Mouse (Mus musculus): Measurements from ENCODE around the gene Slc25a44. TPM values are rescaled to one million over a fixed set of nuclear protein-coding genes. Genes with fewer than 3 reads are reported as not detected.
"Not testable (repeated sequence)": the region's sequence is repeated elsewhere in the genome, so short reads cannot be mapped to it uniquely, and the experiment has no call there.

Slc25a44 gene
- polyA plus RNA-seq, 1 experiment from 2014 or later = 11.3 TPM

GRCm38 (mm10) chr3:88375750-88376626 is 49.0 kb downstream of the Slc25a44 start:
- not testable (repeated sequence) for H3K4me3 ChIP-seq (ENCODE audit: low read depth, low read length)

DNA sequence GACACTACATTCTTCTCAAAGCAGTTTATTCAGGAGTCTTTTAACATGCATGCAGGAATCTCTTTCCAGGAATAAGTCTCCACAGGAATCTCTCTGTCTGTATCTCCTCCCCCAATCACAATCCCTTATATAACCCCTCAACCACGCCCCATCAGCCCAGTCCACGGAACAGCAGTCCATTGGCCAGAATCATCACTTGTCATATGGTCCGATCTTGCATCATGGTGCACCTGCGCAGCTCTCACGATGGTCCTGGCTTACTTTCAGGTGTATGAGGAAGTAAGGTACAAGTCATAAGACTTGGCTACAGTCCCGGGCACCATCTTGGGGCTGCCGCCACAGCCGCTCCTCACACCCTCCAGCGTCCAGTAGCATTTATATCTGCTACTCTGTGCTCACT is 52.3 kb downstream of the Slc25a44 start, which contains the start of gene Bglap3:
TSS of gene Bglap3 (minus strand) at position 101 of the 400 bp plus-strand sequence.
- not testable (repeated sequence) for H3K36me3 ChIP-seq (ENCODE audit: insufficient read depth, low read length); H3K4me2 ChIP-seq (replicated peaks; ENCODE audit: low read depth, low read length); H3K27ac ChIP-seq (ENCODE audit: low read length); ATAC-seq; DNase-seq (ENCODE audit: low spot score); H3K9me3 ChIP-seq (ENCODE audit: low read length); H3K4me1 ChIP-seq (ENCODE audit: insufficient read depth, low read depth, low read length); H3K4me3 ChIP-seq (ENCODE audit: low read depth, low read length); H3K27me3 ChIP-seq (replicated peaks; ENCODE audit: insufficient read depth, low read length); H3K9ac ChIP-seq (replicated peaks; ENCODE audit: low read depth)
- 91% methylated on average over 9 of the region's 9 CpGs for WGBS

More at GRCm38 (mm10) chr3:88375750-88376626, 49.0 kb downstream of the Slc25a44 start:
- DNase-seq (ENCODE audit: low spot score) (peak; percentile 68), ATAC-seq (peak; percentile 90)
- 8% methylated on average over 18 of the region's 19 CpGs for WGBS
- H3K9ac ChIP-seq (replicated peaks; ENCODE audit: low read depth); H3K4me1 ChIP-seq (ENCODE audit: insufficient read depth, low read depth, low read length); H3K27ac ChIP-seq (ENCODE audit: low read length); H3K36me3 ChIP-seq (ENCODE audit: insufficient read depth, low read length); H3K9me3 ChIP-seq (ENCODE audit: low read length); H3K27me3 ChIP-seq (replicated peaks; ENCODE audit: insufficient read depth, low read length): not testable (repeated sequence)
- H3K4me2 ChIP-seq (replicated peaks; ENCODE audit: low read depth, low read length) = 0 out of 2 replicates have a peak overlapping the region, but pooled peaks have one; percentile 11

DNA sequence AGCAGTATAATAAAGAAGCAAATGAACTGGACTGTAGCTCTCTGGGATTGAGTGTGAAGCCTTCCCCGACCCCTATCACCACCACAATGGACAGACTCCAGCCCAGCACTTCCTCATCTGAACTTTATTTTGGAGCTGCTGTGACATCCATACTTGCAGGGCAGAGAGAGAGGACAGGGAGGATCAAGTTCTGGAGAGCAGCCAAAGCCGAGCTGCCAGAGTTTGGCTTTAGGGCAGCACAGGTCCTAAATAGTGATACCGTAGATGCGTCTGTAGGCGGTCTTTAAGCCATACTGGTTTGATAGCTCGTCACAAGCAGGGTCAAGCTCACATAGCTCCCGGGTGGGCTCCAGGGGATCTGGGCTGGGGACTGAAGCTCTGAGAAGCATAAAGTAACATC is 56.4 kb downstream of the Slc25a44 start:
- not testable (repeated sequence) for H3K27me3 ChIP-seq (replicated peaks; ENCODE audit: insufficient read depth, low read length); H3K4me3 ChIP-seq (ENCODE audit: low read depth, low read length); H3K4me2 ChIP-seq (replicated peaks; ENCODE audit: low read depth, low read length); H3K36me3 ChIP-seq (ENCODE audit: insufficient read depth, low read length); H3K9ac ChIP-seq (replicated peaks; ENCODE audit: low read depth); DNase-seq (ENCODE audit: low spot score); H3K9me3 ChIP-seq (ENCODE audit: low read length); ATAC-seq; H3K4me1 ChIP-seq (ENCODE audit: insufficient read depth, low read depth, low read length); H3K27ac ChIP-seq (ENCODE audit: low read length)
- 83% methylated on average over 7 of the region's 7 CpGs for WGBS

DNA sequence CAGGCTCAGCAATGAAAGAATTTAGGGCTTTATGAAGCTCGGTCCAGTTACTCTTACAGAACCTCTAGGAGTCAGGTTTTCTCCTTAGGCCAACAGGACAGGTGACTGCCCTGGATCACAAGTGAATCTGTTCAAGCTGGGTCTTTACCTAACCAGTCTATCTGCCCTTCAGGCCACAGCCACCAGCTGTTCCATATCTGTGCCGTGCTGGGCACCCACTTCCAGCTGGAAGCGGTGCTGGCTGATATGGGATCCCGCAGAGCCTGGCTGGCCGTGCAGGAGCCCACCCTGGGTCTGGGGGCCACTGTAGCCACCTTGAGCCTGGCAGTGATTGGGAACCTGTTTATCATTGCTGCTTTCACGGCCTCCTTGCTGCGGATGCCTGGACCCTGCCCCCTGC is 57.4 kb downstream of the Slc25a44 start:
- not testable (repeated sequence) for H3K9me3 ChIP-seq (ENCODE audit: low read length); H3K27me3 ChIP-seq (replicated peaks; ENCODE audit: insufficient read depth, low read length); H3K4me2 ChIP-seq (replicated peaks; ENCODE audit: low read depth, low read length); H3K4me3 ChIP-seq (ENCODE audit: low read depth, low read length); H3K9ac ChIP-seq (replicated peaks; ENCODE audit: low read depth); H3K4me1 ChIP-seq (ENCODE audit: insufficient read depth, low read depth, low read length); H3K36me3 ChIP-seq (ENCODE audit: insufficient read depth, low read length); ATAC-seq; H3K27ac ChIP-seq (ENCODE audit: low read length); DNase-seq (ENCODE audit: low spot score)
- 53% methylated on average over 3 of the region's 7 CpGs for WGBS

- not testable (repeated sequence) for H3K4me3 ChIP-seq (ENCODE audit: low read depth, low read length); H3K27me3 ChIP-seq (replicated peaks; ENCODE audit: insufficient read depth, low read length); H3K4me2 ChIP-seq (replicated peaks; ENCODE audit: low read depth, low read length); H3K9ac ChIP-seq (replicated peaks; ENCODE audit: low read depth); H3K27ac ChIP-seq (ENCODE audit: low read length); H3K36me3 ChIP-seq (ENCODE audit: insufficient read depth, low read length); H3K9me3 ChIP-seq (ENCODE audit: low read length); DNase-seq (ENCODE audit: low spot score); H3K4me1 ChIP-seq (ENCODE audit: insufficient read depth, low read depth, low read length)
- WGBS = 5% methylated on average over 18 of the region's 22 CpGs
- peak; percentile 75 for ATAC-seq
These were observed 58.0 kb downstream of the Slc25a44 start for GRCm38 (mm10) chr3:88366830-88367428.

DNA sequence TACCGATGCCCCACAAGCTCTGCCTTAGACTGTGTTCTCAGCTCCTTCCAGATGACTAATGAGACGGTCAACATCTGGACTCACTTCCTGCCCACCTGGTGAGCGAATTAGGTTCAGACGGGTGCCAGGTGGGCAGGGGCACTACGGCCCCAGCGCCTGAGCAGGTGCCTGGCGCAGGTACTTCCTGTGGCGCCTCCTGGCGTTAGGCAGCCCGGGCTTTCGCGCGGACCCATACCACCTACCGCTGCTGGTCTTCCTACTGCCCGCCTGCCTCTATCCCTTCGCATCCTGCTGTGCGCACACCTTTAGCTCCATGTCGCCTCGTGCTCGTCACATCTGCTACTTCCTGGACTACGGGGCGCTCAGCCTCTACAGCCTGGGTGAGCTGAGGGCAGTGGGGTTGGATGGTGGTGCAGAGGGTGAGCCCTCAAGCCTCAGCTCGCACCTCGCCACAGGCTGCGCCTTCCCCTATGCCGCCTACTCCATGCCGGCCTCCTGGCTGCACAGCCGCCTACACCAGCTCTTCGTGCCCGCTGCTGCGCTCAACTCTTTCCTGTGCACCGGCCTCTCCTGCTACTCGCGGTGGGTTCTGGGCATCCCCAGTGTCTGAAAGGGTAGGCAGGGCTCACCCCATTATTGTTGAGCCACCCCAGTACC is 59.1 kb downstream of the Slc25a44 start:
- Histone ChIP-seq H3K27ac (ENCODE audit: low read length) (no peak overlapping the region), H3K4me2 (replicated peaks; ENCODE audit: low read depth, low read length) (no peak overlapping the region), H3K4me3 (ENCODE audit: low read depth, low read length) (no peak overlapping the region), H3K9me3 (ENCODE audit: low read length) (no peaks in the 10 kb centered on the region), H3K27me3 (replicated peaks; ENCODE audit: insufficient read depth, low read length) (0 out of 2 replicates have a peak, but pooled peaks cover 3% of the 10 kb centered on the region), H3K4me1 (ENCODE audit: insufficient read depth, low read depth, low read length) (peaks cover 5% of the 10 kb centered on the region; the same call in 1 of the 2 replicates), H3K36me3 (ENCODE audit: insufficient read depth, low read length) (peaks cover 9% of the 10 kb centered on the region; the same call in 1 of the 2 replicates), H3K9ac (replicated peaks; ENCODE audit: low read depth) (no peak overlapping the region)
- ATAC-seq = no peak
- 47% methylated on average over 34 of the region's 34 CpGs for WGBS
- TF ChIP-seq EP300 (IDR thresholded peaks at IDR 0.05) (no peak), CTCF (IDR thresholded peaks at IDR 0.05) (no peak)
- DNase-seq (ENCODE audit: low spot score) = no peak

Data from lung, postnatal 0 days (tissue).